Mouse (Mus musculus) hindbrain, embryonic 13.5 days (tissue): Measurements from ENCODE around the gene Tuba4a. TPM values are rescaled to one million over a fixed set of nuclear protein-coding genes. Genes with fewer than 3 reads are reported as not detected.

ENCODE experiments used
- ATAC-seq: fragments of 200-750 bp; cut with Nextera tagmentation; 2 replicates; pipeline ENCODE4 v1.8.0; 2017; ENCODE audit warnings: moderate TSS enrichment; ENCODE audit not compliant: low FRiP score
- H3K27ac ChIP-seq: fragments of 300-500 bp; sonication (generic); 2 replicates; pipeline ENCODE4 v1.5.1; 2015; ENCODE audit warnings: inconsistent platforms, mild to moderate bottlenecking, moderate library complexity
- H3K27me3 ChIP-seq: fragments of 300-500 bp; sonication (generic); 2 replicates; pipeline ENCODE4 v1.6.1; 2015; ENCODE audit warnings: mild to moderate bottlenecking, inconsistent platforms
- H3K36me3 ChIP-seq: fragments of 300-500 bp; sonication (generic); 2 replicates; pipeline ENCODE4 v1.6.1; 2015; ENCODE audit warnings: mild to moderate bottlenecking, inconsistent platforms
- H3K4me1 ChIP-seq: fragments of 300-500 bp; sonication (generic); replicated peaks from 2 replicates; pipeline ENCODE4 v1.6.1; 2015; ENCODE audit warnings: inconsistent platforms
- H3K4me2 ChIP-seq: fragments of 300-500 bp; sonication (generic); 2 replicates; pipeline ENCODE4 v1.6.1; 2015; ENCODE audit warnings: inconsistent platforms, mild to moderate bottlenecking, moderate library complexity
- H3K4me3 ChIP-seq: fragments of 300-500 bp; sonication (generic); 2 replicates; pipeline ENCODE4 v1.5.1; 2015; ENCODE audit warnings: mild to moderate bottlenecking, inconsistent platforms
- H3K9ac ChIP-seq: fragments of 300-500 bp; sonication (generic); 2 replicates; pipeline ENCODE4 v1.6.1; 2015; ENCODE audit warnings: mild to moderate bottlenecking, inconsistent platforms
- H3K9me3 ChIP-seq: fragments of 300-500 bp; sonication (generic); 2 replicates; pipeline ENCODE4 v1.6.1; 2016; ENCODE audit warnings: inconsistent platforms
- WGBS: fragments of 180-500 bp; shearing (Covaris S2); methylation state at CpG from one replicate; pipeline ENCODE4 v1.1.7; 2015; 5-methylcytosine and 5-hydroxymethylcytosine counted together
- polyA plus RNA-seq: library from polyadenylated mRNA; unstranded; fragments of >200 nt; fragmentation: Nextera tagmentation; extraction: Ambion mirVana; gene quantifications from 2 replicates; pipeline ENCODE4 v1.2.1, GENCODE M21; 2015

Tuba4a gene
- polyA plus RNA-seq, 1 experiment from 2014 or later, result 7.1 TPM

DNA sequence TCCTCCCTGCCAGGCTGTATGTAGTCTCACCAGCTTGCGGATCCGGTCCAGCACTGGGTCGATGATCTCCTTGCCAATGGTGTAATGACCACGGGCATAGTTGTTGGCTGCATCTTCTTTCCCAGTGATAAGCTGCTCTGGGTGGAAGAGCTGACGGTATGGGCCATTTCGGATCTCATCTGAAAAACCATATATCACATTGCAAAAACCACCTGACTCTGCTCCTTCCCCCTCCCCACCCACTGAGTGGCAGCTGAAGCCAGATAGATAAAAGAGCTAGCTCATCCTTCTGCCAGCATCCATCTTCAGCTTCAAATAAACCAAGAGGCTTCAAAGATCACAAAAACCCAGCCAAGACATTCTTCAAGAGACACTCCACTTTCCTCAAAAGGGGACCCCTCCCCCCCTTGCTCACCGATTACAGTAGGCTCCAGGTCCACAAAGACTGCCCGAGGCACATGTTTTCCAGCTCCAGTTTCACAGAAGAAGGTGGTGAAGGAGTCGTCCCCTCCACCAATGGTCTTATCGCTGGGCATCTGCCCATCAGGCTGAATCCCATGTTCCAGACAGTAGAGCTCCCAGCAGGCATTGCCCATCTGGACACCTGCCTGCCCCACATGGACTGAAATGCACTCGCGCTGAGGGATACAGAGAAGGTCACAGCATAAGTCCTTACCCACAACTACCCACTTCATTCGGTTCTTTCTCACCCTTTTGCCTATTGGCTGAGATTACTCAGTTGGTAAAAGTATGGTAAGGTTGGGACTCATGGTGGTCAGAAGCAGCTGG, 2.7 kb downstream of the Tuba4a start:
- Histone ChIP-seq H3K27ac (no peak overlapping the region), H3K4me1 (peaks cover 42% of the 10 kb centered on the region), H3K27me3 (peaks cover 65% of the 10 kb centered on the region), H3K4me2 (no peak overlapping the region), H3K9ac (no peak overlapping the region), H3K9me3 (no peaks in the 10 kb centered on the region), H3K36me3 (peaks cover 42% of the 10 kb centered on the region), H3K4me3 (no peak overlapping the region)
- ATAC-seq, result no peak
- WGBS, result 83% methylated on average over 13 of the region's 13 CpGs

DNA sequence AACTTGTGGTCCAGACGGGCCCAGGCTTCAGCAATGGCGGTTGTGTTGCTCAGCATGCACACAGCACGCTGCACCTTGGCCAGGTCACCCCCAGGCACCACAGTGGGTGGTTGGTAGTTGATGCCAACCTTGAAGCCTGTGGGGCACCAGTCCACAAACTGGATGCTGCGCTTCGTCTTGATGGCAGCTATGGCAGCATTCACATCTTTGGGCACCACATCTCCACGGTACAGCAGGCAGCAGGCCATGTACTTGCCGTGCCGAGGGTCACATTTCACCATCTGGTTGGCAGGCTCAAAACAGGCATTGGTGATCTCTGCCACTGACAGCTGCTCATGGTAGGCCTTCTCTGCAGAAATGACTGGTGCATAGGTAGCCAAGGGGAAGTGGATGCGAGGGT, 3.9 kb downstream of the Tuba4a start:
- H3K4me1 ChIP-seq, result peaks cover 52% of the 10 kb centered on the region
- no peak overlapping the region for H3K27ac ChIP-seq
- H3K27me3 ChIP-seq, result peaks cover 53% of the 10 kb centered on the region
- H3K4me2 ChIP-seq, result no peak overlapping the region
- no peak for ATAC-seq
- WGBS, result 94% methylated on average over 9 of the region's 9 CpGs
- no peak overlapping the region for H3K9ac ChIP-seq
- no peaks in the 10 kb centered on the region for H3K9me3 ChIP-seq
- H3K4me3 ChIP-seq, result no peak overlapping the region
- H3K36me3 ChIP-seq, result peaks cover 45% of the 10 kb centered on the region

DNA sequence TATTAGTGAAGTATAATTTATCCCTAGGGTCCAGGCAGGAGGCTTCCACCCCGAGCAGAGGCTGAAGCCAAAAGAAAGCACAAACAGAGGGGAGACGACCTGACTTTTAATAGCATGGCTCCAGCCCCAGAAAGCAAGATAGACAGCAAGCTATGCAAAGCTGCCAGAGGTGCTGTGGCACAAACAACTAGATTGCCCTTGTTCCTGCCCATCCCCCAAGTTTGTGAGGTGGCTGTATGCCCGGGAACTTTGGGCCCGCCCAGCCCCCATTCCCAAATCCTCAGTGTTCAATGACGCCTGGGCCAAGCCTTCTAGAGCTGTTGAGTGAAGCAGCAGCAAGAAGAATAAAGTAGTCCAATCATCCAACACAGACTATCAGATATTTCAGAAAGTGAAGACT, 4.8 kb downstream of the Tuba4a start:
- Histone ChIP-seq H3K27me3 (peaks cover 44% of the 10 kb centered on the region), H3K9ac (no peak overlapping the region), H3K36me3 (peaks cover 45% of the 10 kb centered on the region), H3K4me3 (no peak overlapping the region), H3K27ac (no peak overlapping the region), H3K9me3 (no peaks in the 10 kb centered on the region), H3K4me2 (no peak overlapping the region), H3K4me1 (peaks cover 56% of the 10 kb centered on the region)
- no peak for ATAC-seq
- 85% methylated on average over 5 of the region's 5 CpGs for WGBS

DNA sequence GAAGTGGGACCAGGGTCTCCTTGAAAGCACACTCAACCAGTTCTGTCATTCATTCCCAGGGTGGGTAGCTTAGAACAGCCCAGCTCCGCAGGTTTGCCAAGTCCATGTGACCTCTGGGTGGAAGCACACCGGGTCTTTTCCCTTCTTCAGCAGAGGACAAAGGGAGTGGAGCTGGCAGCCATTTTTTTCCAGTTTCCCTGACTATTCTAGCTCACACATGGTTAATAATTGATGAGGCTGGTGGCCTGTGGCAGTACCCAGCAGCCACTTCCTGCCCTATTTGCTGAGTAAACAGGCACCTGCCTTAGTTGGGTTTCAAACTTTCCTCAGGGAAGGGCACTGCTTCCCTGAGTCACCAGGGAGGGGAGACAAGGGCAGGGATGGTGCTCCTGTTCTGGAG, 5.2 kb downstream of the Tuba4a start:
- WGBS, result 78% methylated on average over 2 of the region's 2 CpGs
- no peak for ATAC-seq
- H3K27me3 ChIP-seq, result peaks cover 41% of the 10 kb centered on the region
- H3K4me3 ChIP-seq, result no peak overlapping the region
- peaks cover 45% of the 10 kb centered on the region for H3K36me3 ChIP-seq
- H3K9ac ChIP-seq, result no peak overlapping the region
- no peak overlapping the region for H3K4me2 ChIP-seq
- H3K4me1 ChIP-seq, result peaks cover 56% of the 10 kb centered on the region
- no peaks in the 10 kb centered on the region for H3K9me3 ChIP-seq
- H3K27ac ChIP-seq, result no peak overlapping the region

DNA sequence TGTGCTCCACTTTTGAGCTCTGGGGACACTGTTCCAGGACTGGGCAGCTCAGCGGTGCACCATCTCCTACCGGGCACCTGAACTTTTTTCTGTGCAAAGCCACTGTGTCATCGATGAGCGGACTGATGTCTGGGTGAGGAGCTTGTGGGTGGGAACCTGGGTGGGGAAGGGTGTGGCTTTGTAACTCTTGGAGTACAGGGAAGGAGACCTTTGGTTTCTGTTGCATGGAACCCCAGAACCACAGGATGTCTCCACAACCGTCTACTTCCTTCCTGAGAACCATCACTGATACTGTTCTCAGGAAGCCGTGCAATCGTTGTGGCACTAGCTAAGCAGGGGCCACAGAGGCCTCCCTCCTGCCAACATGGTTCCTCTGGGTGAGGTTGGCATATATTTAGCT, 6.6 kb downstream of the Tuba4a start:
- Histone ChIP-seq H3K36me3 (peaks cover 45% of the 10 kb centered on the region), H3K27ac (no peak overlapping the region), H3K27me3 (peaks cover 33% of the 10 kb centered on the region), H3K9ac (no peak overlapping the region), H3K4me2 (no peak overlapping the region), H3K4me3 (no peak overlapping the region), H3K9me3 (no peaks in the 10 kb centered on the region), H3K4me1 (peaks cover 54% of the 10 kb centered on the region)
- no peak for ATAC-seq
- WGBS, result 94% methylated on average over 7 of the region's 7 CpGs

DNA sequence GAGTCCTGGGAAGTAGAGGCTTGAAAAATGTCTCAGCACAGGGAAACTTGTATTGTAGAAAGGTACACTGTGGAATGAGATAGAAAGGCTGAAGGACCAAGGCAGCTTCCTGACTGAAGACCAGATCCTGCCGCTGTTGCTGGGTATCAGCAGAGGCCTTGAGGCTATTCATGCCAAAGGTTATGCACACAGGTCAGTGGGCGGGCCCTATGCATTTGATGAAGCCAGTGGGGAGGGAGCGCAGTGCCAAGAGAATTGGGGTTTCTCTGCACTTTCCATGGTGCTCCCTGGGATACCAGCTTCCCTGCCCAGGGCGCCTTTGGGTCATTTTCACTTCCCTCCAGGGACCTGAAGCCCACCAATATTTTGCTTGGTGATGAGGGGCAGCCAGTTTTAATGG, 7.1 kb downstream of the Tuba4a start:
- WGBS, result 84% methylated on average over 4 of the region's 4 CpGs
- Histone ChIP-seq H3K9me3 (no peaks in the 10 kb centered on the region), H3K9ac (no peak overlapping the region), H3K27ac (no peak overlapping the region), H3K36me3 (peaks cover 45% of the 10 kb centered on the region), H3K27me3 (peaks cover 28% of the 10 kb centered on the region), H3K4me1 (peaks cover 50% of the 10 kb centered on the region), H3K4me2 (peak overlapping the region; percentile 98; the same call in 1 of the 2 replicates), H3K4me3 (no peak overlapping the region)
- no peak for ATAC-seq

DNA sequence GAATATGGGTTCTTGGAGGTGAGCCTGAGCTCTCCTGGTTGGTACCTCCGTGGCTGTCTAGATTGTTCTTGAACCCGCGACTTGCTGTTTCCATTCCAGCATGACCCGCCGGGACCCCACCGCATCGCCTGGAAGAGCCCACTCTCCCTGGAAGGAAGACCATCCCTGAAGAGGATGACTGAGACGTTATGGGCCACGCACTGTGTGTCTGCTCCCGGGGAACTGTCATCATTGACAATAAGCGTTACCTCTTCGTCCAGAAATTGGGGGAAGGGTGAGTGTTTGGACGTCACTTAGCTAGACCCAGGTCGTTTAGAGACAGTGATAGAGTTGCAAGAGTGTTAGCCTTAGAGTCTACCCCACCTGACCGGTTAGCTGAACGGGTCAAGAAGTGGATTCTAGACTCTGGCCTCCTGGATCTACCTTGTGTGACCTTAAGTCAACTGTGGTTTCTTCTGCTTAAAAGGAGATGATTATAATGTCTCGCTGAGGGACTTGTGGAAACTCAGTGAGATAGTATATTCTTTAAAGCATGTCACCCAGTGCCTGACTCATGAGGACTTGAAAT, 8.4 kb downstream of the Tuba4a start:
- H3K27ac ChIP-seq, result no peak overlapping the region
- H3K36me3 ChIP-seq, result peaks cover 45% of the 10 kb centered on the region
- no peaks in the 10 kb centered on the region for H3K9me3 ChIP-seq
- peak; percentile 52 for ATAC-seq
- peaks cover 15% of the 10 kb centered on the region for H3K27me3 ChIP-seq
- H3K4me3 ChIP-seq, result peak overlapping the region; percentile 95
- H3K4me1 ChIP-seq, result peaks cover 50% of the 10 kb centered on the region
- H3K9ac ChIP-seq, result peak overlapping the region; percentile 94
- H3K4me2 ChIP-seq, result peak overlapping the region; percentile 98
- 11% methylated on average over 17 of the region's 17 CpGs for WGBS

DNA sequence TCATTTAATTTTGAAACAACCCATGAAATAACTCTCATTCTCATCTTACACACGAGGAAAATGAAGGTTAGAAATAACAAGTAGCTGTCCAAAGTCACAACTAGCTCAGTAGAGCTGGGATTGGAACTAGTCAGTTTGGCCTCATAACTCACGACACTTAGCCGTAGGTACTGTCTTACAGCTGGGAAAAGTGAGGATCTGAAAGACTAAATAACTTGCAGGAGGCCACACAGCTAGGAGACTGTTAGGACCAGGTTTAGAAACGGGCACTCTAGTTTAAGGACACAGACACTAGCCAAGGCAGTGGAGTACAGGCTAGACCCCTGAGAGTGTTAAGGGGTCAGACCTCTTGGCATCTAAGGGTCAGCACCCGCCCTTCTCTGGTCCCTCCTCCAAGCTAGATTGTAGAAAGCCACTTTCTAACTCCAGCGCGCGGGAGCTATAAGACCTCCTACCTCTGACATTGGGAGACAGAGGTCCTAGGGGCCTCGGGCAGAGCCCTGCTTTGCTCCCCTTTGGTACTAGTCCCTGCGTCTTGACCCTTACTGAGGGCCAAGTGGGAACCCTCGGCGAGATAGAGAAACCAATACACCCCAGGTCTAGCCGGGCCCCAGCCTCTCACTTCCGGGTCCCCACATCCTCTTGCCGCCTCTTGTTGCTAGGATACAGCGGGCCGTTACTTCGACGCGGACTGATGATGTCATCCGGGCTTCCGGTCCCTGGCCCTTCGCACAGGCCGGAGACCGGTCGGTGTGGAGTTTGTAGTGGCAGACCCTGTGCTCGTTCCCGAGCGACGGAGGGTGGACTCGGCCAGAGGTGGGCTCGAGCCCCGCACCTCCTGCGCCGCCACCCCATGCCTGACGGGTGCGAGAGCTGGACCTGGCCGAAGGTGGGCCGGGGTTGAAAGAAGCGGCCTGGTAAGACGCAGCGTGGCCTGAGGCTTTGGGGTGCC, 9.3 kb downstream of the Tuba4a start, which contains the start of the genes Glb1l and Stk16:
Glb1l (minus strand) TSS at position 678 of the 952 bp plus-strand sequence.
Stk16 (plus strand) TSS at position 703 of the 952 bp plus-strand sequence.
- Histone ChIP-seq H3K27me3 (peaks cover 7% of the 10 kb centered on the region; the same call in 1 of the 2 replicates), H3K4me3 (peak within 1 kb of the TSS; percentile 95), H3K9ac (peak within 1 kb of the TSS; percentile 94), H3K36me3 (peaks cover 37% of the 10 kb centered on the region), H3K9me3 (no peaks in the 10 kb centered on the region), H3K27ac (no peak within 1 kb of the TSS), H3K4me1 (peaks cover 50% of the 10 kb centered on the region), H3K4me2 (peak within 1 kb of the TSS; percentile 98)
- ATAC-seq, result peak; percentile 94
- WGBS, result 6% methylated on average over 42 of the region's 42 CpGs

DNA sequence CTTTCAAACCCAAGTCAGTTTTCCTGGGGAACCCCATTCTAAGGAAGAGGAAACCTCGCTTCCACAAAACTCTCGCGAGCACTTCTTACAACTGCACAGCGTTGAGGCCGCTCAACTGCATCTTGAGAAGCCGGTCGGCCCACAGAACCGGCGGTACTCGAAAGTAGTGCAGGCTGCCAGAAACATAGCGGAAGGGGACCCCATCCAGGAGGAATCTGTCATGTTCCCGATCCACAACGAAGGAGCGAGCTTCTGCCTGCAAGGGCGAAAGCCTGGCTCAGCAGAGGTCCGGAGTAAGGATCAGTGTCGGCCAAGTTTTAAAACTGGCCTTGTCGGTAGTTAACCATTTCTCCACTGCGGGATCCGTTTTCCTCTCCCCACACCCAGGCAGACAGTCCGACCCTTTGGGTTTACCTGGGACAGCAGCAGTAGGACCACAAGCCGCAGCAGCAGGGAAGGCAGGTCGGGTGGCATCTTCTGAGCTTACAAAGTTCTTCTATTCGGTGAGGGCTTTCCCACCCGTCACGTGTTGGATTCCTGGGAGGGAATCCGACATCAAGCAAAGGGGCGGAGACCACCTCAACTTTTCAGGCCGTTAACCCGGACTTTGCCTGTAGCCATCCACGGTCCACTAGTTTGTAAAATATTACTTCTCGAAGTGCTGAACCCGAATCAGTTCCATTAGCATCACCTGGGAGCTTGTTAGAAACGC, 10.5 kb downstream of the Tuba4a start:
- H3K9me3 ChIP-seq, result no peaks in the 10 kb centered on the region
- ATAC-seq, result no peak
- peak overlapping the region; percentile 98 for H3K4me2 ChIP-seq
- peaks cover 24% of the 10 kb centered on the region for H3K36me3 ChIP-seq
- H3K27me3 ChIP-seq, result 0 out of 2 replicates have a peak, but pooled peaks cover 7% of the 10 kb centered on the region
- no peak overlapping the region for H3K27ac ChIP-seq
- 17% methylated on average over 34 of the region's 34 CpGs for WGBS
- H3K9ac ChIP-seq, result peak overlapping the region; percentile 64
- peaks cover 50% of the 10 kb centered on the region for H3K4me1 ChIP-seq
- H3K4me3 ChIP-seq, result peak overlapping the region; percentile 95

DNA sequence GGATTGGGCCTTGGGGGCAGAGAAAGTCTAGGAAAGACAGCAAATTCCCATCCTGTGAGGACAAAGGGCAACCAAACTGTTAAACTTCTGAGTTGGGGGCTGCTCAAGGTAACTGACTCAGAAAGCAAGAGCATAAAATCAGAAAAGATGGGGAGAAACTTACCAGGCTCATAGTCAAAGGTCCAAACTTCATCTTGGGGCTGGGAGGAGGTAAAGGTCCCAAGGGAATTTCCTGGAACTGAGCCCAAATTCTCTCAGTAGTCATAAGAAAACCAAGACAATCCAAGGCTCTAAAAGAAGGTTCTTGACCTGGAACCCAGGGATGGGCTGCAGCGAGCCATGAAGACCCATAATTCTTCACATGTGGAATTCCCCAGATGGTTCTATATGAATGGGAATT, 18.4 kb downstream of the Tuba4a start:
- WGBS, result 77% methylated on average over 1 of the region's 1 CpGs

DNA sequence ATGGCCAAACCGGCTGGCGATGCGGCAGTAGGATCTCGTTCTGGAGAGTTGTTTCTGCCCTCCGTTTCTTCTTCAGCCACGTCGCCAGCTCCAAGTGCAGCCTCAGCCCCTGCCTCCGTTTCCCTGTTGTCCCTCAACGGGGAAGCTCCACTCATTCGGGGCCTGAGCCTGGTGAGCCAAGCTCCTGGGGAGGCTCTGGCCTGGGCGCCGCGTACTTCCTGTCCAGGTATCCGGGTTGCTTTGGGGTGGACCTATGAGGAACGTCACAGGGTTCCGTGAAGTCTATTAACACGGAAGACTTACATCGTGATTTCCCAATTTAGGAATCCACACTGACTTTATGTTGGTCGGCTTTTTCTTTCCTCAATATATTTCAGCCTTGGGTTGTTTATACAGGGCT, 27.2 kb downstream of the Tuba4a start:
- ATAC-seq, result peak; percentile 4; the same call in 1 of the 2 replicates
- peak overlapping the region; percentile 96 for H3K27ac ChIP-seq
- WGBS, result under 1% methylated on average over 19 of the region's 19 CpGs
- H3K27me3 ChIP-seq, result no peaks in the 10 kb centered on the region
- H3K4me1 ChIP-seq, result peaks cover 27% of the 10 kb centered on the region
- peak overlapping the region; percentile 85 for H3K9ac ChIP-seq
- no peaks in the 10 kb centered on the region for H3K9me3 ChIP-seq
- peak overlapping the region; percentile 94 for H3K4me2 ChIP-seq
- H3K4me3 ChIP-seq, result peak overlapping the region; percentile 78
- H3K36me3 ChIP-seq, result peaks cover 52% of the 10 kb centered on the region

More for the DNA sequence above, 18.4 kb downstream of the Tuba4a start:
- Histone ChIP-seq H3K9me3 (no peaks in the 10 kb centered on the region), H3K36me3 (peaks cover 47% of the 10 kb centered on the region), H3K27me3 (no peaks in the 10 kb centered on the region), H3K9ac (no peak overlapping the region), H3K4me1 (no peaks in the 10 kb centered on the region), H3K4me3 (no peak overlapping the region), H3K4me2 (no peak overlapping the region), H3K27ac (no peak overlapping the region)
- ATAC-seq, result no peak
